Mouse (Mus musculus): ENCODE results near the gene Rft1.

- TF ChIP-seq ZNF384 (IDR thresholded peaks at IDR 0.05; ENCODE audit: low read depth, low read length) (no peak), HCFC1 (IDR thresholded peaks at IDR 0.05; ENCODE audit: borderline replicate concordance, insufficient read depth, low read length) (no peak), CHD2 (IDR thresholded peaks at IDR 0.05; ENCODE audit: low read depth, low read length) (no peak), MAFK (IDR thresholded peaks at IDR 0.05; ENCODE audit: insufficient read depth, low read depth, low read length) (no peak)
These were observed 5.7 kb upstream of the Rft1 start for GRCm38 (mm10) chr14:30648478-30648877.

Data from ES-E14 (cell line).